Mouse (Mus musculus): Measurements from ENCODE around the gene Cyp2g1.
"Not testable (repeated sequence)": the region's sequence is repeated elsewhere in the genome, so short reads cannot be mapped to it uniquely, and the experiment has no call there.

Gene Cyp2g1

DNA sequence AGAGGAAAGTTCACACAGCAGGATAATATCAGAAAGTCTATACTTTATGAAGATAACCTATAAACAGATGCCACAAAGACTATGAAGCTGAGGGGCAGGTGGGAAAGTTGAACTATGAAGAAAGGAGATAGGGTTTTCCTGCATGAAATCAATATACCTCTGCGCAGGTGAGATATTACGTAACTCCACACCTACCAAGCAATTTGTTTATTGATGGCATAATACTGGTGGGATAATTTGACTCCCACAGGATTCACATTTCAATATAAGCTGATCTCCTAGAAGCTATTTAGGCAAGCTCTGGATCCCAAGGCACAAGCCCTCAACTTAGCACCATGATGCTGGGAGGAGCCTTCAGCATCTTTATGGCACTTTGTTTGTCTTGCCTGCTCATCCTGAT is at the start of gene Cyp2g1:
Gene Cyp2g1 (plus strand): TSS at position 301 of the 400 bp plus-strand sequence.
- DNase-seq (ENCODE audit: low spot score in 2 of 2), result no peak

DNA sequence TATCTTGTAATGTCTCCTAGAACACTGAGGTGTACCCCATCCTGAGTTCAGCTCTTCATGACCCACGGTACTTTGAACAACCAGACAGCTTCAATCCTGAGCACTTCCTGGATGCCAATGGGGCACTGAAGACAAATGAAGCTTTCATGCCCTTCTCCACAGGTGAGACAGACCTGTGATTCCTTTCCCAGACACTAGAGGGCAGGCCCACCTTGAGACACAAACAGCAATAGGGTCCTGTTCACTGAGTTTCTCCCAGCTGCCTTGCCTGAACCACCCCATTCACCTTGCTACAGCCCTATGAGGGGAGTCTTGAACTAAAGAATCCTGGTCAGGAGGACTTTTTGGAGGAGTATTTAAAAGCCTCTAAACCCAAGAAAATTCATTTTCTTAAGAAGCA is 41.6 kb upstream of the Cyp2g1 start:
- no peak for DNase-seq (ENCODE audit: low spot score in 2 of 2)

DNA sequence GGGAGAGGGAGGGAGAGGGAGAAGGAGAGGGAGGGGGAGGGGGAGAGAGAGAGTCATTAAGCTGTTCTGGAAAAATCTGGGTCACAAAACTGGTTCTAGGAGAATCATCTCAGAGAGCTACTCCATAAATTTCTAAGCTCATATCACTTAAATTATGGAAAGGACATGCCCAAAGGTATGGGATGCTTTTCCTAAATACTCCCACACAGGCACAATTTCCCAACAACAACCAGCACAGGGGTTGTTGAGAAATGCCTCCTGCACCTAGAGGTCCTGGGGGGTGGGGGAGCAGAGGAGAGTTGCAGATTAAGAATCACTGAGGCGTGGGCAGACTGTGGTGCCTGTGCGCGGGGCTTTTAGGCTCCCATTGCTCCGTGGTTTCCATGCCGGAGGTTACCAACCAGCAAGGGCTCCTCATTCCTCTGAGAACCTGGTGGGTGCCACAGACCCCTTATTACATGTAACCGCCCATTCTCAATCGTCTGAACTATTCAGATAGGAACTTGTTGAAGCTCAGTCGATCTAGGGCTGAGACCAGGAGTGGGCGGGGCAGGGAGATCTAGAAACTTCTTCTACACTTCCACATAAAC is 38.7 kb upstream of the Cyp2g1 start:
- no peak for DNase-seq (ENCODE audit: low spot score in 2 of 2)

DNA sequence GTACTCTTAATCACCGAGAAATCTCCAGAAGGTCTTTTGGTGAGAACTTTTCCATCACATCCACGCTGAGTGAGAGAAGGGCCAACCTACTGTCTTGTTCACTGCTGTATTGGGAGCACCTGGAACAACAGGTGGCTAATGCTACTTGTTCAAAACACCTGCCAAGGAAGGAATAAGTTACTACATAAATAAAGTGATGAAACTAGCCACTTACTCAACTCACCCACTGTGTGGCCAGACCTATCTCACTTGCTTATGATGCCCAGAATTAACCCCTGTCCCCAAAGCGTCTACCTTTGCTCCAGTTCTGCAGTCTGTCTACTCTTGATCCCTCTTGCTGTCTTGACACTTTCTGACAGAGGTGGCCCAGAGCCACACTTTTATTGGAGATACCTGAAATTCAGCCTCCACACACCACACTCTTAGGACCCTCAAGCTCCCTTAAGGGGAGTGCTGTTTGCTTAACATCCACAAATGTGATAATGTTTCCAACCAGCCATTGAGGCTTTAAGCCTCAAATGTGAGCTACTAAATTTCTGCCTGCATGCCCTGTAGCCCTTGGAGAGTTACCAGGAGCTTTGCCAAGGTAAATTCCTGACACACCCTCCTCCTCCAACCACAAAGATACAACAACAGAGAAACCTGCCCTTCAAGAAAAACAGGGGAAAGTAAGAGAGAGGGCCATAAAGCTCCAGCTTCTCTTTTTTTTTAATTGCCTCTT is 35.7 kb upstream of the Cyp2g1 start:
- no peak for DNase-seq (ENCODE audit: low spot score in 2 of 2)

DNA sequence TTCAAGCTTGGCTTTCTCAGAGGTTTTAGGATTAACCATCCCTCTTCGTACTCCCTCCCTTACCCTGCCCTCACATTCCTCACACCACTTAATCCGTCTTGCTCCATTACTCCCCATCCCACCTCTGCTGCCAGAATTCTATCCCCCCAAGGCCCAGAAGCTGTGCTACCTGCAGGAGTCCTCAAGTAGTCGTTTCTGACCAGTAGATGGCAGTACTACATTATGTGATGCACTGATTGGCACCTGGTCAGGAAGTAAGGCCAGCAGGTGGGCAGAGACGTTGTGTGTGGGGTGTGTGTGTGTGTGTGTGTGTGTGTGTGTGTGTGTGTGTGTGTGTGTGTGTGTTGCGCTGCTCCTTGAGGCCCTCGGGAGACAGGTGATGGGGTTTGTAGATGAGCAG is 32.8 kb upstream of the Cyp2g1 start:
- no peak for DNase-seq (ENCODE audit: low spot score in 2 of 2)

DNA sequence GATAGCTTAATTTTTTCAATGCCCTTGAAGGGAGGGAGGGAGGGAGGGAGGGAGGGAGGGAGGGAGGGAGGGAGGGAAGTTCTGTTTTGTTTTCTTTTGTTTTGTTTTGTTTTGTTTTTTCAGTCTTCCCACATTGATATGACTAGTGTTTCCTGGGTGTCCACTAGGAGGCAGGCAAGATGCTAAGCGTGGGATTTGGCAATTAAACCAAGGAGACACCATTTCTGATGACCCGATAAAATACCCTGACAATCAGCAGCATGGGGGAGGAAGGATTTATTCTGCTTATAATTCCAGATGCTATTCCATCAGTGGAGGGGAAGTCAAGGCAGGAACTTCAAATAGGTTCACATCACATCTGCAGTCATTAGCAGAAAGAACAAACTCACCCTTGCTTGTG is 30.9 kb upstream of the Cyp2g1 start:
- DNase-seq (ENCODE audit: low spot score in 2 of 2), result no peak

DNA sequence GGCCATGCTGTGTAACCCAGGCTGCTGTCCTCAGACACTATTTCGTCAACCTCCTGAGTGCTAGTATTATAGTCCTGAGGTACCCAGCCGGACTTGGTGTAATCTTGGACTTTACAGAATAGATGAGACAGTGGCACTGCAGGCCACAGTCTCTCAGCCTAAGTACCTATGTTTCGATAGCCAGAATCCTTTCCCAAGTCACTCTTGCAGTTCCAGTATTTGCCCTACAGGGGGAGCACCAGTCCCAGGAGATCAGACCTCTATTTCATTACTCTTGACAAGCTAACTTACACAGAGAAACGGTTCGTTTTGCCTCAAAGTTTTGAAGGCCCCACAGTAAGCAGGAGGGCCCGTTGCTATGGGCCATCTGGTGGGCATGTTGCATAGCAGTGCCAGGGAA is 30.2 kb upstream of the Cyp2g1 start:
- peak; percentile 11 to 14 for DNase-seq (ENCODE audit: low spot score in 2 of 2)

DNA sequence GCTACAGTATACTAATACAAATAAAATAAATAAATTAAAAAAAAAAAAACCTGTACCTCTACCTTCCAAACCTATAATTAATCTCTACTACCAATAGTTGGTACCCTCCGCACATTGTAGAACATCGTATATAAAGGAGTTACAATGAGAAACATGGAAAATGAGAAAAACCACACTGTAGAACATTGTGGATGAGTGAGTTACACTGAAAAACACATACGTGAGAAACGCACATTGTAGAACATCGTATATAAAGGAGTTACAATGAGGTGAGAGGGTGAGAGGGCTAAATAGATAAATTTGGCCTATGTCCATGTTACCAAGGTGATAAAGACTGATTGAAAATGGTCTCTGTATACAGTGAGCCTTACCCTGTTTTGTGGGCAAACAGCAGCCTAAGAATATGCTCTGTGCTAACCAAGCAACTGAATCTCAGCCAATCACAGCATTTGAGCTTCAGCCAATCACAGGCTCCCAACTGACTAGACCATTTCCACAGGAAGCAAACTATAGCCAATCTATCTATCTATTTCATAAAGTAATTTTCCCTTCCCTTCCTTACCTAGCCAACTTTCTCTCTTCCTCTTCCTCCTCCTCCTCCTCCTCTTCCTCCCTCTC is 28.8 kb upstream of the Cyp2g1 start:
- DNase-seq (ENCODE audit: low spot score in 2 of 2), result peak in 1 of 2 experiments; percentile 4

DNA sequence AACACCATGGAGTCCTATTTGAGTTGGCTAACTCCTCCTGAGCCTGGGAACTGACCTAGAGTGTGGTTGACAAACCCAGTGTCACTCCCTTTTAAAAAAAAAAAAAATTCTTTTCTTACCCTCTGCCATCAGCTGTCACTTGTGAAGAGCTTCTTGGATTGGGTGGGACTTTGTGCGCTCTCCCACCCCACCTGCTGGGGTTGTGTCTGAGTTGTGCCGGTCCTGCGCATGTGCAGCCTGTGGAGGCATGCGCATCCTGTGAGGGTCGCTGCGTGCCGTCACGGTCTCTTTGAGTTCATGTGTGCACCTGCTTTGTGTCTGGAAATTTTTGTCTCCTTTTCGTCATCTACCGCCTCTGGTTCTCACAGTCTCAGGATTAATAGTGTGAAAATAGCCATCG is 28.2 kb upstream of the Cyp2g1 start:
- peak; percentile 15 for DNase-seq (ENCODE audit: low spot score in 2 of 2)

DNA sequence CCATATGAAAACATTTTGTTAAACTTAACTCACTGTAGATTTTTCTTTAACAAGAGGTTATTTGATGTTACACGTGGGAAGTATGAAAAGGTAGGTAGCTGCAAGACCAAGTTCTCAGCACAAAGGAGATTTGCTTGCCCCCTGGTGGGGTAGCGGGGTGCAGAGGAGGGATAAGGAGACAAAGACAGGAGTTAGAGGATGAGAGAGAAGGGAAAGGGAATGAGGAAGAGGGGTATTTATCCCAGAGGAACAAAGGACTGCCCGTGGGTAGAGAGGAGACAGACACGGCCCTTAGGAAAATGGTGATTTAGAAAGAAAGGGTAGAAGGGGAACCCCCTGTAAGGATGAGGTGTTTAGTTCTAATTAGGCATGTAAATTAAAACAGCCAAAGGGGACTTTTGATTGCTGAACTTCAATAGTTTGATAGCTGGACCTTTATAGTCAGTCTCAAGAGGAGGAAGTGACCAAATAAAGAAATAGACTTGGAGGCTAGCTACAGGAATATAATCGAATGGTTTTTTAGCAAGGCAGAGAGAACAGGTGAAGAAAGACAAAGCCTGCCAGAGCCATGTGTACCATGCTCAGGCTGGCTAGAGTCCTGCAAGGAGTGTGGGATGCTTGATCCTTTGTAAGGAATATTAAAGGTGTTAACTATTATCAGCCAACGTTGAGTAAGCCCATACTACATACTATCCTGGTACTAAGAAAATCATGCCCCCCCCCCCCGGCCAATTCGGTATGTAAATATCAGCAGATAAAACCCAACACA is 27.5 kb upstream of the Cyp2g1 start:
- DNase-seq (ENCODE audit: low spot score in 2 of 2), result no peak

DNA sequence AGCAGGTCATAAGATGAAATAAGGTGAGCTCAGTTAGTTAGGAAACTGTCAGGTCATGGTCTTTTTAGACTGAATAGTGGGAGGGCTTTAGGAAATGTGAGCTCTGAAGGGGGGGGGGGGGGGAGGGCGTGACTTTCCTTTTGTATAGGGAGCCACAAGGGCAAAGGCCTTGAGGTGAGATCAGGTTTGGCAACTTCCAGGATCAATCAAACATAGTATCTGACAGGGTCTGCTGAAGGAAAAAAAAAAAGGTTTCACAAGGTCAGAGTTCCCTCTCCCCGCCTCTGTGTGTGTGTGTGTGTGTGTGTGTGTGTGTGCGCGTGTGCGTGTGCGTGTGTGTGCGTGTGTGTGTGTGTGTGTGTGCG is 26.9 kb upstream of the Cyp2g1 start:
- no peak for DNase-seq (ENCODE audit: low spot score in 2 of 2)

DNA sequence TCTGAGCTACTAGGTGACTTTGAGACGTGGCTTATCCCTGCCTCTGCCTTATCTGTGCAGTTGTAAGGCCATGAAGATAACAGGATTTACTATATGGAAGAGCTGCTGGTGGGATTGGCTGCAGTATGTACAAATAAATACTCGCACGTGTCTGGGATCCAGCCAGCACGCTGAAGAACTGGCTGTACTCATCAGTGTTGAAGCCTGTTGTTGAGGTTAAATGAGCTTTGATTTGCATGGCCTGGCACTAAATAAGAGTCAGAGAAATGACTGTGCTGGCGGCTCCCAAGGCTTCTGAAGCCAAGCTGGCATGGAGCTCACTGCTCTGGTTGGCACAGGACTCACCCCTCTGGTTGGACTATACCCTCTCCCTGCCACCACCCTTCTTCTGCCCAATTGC is 25.5 kb upstream of the Cyp2g1 start:
- DNase-seq (ENCODE audit: low spot score in 2 of 2), result no peak

DNA sequence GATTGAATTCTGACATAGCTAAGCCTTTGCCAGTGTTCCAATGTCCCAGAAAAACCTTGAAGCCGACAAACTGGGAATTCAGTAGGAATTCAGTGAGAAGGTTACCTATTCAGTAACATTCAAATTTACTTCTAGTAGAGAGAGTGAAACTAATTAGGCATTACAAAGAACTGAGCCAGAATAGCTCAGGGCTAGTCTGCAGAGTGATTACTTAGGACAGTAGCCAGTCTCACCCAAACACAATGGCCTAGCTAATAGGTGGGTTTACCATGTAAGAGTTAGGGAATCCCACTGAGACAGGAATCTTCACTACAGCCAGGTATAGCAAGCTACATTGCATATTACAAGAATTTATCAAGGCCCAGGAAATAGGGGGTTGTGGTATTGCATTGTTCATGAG is 22.7 kb upstream of the Cyp2g1 start:
- DNase-seq (ENCODE audit: low spot score in 2 of 2), result not testable (repeated sequence)

DNA sequence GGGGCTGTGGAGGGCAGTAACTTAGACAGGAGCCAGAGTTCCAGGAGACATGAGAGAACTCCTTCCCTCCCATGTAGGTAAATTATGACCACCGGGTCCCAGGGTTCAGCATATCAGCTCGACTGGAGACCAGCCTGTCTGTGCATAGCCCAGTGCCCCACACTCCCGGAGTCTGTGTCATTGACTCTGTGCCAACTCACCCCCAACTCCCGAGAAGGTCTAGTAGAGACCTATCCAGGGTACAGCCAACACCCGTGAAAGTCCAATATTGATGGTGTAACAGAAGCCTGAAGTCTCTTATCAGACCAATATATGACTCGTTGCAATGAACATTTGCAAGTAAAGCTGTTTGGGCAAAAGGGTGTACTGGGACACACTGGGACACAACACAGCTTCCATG is 18.7 kb upstream of the Cyp2g1 start:
- no peak for DNase-seq (ENCODE audit: low spot score in 2 of 2)

DNA sequence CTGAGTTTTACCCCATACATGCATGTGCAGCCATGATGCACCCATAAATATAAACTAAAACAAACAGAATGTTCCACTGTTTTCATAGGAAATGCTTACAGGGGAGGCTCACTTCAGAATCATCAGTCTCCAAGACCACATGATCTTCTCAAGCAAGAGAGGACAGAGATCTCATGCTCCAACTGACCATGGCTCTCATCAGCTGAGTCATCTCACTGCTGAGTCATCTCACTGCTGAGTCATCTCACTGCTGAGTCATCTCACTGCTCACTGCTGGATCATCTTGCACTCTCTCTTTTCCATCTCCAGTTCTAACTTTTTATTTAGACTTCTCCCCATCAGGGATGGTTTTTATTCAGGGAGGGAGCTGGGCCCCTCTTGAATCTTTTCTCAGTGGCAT is 8.6 kb upstream of the Cyp2g1 start:
- DNase-seq (ENCODE audit: low spot score in 2 of 2), result no peak

DNA sequence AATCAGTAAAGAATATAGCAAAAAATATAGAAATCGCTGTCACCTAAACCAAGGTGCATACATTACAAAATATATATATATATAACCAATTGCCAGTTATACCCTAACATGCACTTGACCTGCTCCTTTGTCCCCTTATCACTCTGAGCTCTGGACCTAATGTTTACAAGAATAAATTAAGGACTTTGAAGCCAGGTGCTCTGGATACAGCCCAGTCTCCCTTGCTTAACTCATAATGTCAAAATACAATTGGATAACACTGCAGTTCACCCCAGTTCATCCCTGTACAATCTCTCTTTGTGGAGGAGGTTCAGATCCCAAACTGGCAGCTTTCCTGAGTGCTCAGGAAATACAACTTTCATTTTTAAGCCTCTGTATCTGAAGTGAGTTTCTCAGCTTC is 7.7 kb upstream of the Cyp2g1 start:
- no peak for DNase-seq (ENCODE audit: low spot score in 2 of 2)

DNA sequence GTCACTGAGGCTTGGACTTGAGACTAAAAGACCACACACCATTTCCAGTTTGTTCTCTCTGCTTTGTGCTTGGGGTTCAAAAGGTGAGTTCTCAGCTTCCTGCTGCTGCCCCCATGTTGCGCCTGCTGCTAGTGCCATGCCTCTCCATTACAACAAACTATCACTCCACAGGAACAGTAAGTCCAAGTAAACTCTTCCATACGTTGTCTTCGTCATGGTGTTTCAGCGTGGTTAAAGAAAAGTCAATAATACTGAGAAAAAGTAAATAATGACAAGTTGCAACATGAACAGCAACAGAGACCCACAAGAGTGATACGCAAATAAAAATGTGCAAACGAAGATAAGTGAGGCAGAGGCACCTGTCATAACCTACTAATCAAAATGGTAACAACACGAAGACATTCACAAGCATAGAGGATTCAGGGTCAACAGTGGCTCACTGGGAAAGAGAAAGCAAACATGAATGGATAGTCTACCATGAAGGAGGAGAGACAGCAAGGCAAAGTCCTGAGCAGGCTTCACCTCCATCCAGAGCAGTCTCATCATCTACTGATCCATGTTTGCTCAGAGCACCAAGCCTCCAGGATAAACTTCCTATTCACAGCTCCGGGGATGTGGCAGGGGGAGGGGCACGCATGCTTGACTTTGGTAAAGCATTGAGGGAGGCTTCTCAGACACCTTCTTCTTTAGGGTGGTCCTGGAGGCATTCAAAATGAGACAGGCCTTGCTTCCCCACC is 23.0 kb downstream of the Cyp2g1 start:
- DNase-seq (ENCODE audit: low spot score in 2 of 2), result not testable (repeated sequence)

DNA sequence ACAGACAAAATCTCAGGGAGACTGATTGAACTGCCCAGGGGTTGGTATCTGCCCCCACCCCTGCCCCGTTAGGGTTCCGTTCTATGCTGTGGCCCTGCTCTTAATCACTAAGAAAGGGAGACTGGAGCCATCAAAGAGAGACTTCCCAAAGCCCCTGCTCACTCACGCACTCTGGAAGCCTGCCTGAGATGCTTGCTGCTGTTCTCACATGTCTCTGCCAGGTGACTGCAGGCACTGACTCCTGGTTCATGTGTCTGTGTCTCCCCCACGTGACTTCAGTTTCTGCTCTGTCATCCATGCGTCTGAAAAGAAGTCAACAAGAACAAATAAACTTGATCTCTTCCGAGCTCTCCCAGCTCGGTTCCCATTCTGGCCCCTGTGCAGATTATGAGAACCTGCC is 24.0 kb downstream of the Cyp2g1 start:
- not testable (repeated sequence) for DNase-seq (ENCODE audit: low spot score in 2 of 2)

DNA sequence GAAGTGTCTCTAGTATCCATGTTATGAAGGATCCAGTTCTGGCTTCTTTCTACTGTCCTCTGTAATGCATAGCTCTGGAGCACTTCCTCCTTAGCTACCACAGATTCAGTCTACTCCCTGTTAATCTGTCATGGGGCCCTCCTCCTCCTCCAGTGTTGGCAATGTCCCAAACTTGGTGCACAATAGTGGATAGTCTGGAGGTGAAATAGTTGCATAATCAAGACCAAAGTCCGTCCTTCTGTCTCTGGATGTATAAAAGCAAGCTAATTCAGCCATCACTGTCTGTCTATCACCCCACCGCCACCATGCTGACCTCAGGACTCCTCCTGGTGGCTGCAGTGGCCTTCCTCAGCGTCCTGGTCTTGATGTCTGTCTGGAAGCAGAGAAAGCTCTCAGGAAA is 26.4 kb downstream of the Cyp2g1 start, which contains the start of gene Cyp2a5:
Gene Cyp2a5 (plus strand): TSS at position 247 of the 400 bp plus-strand sequence.
- not testable (repeated sequence) for DNase-seq (ENCODE audit: low spot score in 2 of 2)

DNA sequence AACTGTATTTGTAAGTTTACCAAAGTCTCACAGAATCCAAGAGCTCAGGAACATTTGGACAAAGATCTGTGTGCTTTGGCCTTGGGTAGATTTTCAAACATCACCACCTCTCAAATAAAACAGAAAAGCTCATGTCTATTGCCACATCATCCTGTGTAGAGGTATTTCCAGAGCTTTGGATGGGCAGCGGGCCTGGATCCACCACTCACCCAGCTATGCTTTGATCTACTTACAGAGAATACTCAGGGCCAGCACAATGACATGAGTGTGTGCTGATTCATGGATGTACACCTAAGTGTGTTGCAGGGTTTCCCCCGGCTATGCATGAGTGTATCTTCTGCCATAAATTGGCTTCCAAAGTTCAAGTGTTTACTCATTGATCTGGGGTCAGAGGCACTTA is 34.7 kb downstream of the Cyp2g1 start:
- not testable (repeated sequence) for DNase-seq (ENCODE audit: low spot score in 2 of 2)

DNA sequence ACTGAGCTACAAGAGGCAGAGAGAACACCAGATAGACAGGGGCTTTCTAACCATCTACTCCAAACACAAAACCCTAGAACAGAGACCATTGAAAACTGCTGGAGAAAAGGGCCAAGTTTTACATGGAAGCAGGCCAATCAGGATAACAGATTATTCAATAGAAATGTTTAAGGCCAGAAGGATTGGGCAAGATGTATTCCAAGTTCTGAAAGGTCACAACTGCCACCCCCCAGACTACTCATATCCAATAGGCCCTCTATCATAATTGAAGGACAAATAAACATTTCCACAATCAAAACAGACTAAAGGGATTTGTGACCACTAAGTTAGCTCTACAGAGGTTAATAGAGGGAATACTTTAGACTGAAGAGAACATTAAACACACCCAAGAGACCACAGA is 41.4 kb downstream of the Cyp2g1 start:
- DNase-seq (ENCODE audit: low spot score in 2 of 2), result not testable (repeated sequence)

Data from frontal cortex, postnatal 36 days (tissue).